Mouse (Mus musculus): ENCODE data around the gene Ctcf.

Gene Ctcf

GRCm38 (mm10) chr8:105677891-105678290, 41.5 kb downstream of the Ctcf start:
- no peak for DNase-seq

GRCm38 (mm10) chr8:105685325-105685724, 49.0 kb downstream of the Ctcf start:
- no peak for DNase-seq

GRCm38 (mm10) chr8:105685796-105686308, 49.5 kb downstream of the Ctcf start, which contains the start of gene Carmil2:
TSS of gene Carmil2 (plus strand) at chr8:105686274.
- DNase-seq, result peak in 1 of 2 experiments; percentile 79

DNA sequence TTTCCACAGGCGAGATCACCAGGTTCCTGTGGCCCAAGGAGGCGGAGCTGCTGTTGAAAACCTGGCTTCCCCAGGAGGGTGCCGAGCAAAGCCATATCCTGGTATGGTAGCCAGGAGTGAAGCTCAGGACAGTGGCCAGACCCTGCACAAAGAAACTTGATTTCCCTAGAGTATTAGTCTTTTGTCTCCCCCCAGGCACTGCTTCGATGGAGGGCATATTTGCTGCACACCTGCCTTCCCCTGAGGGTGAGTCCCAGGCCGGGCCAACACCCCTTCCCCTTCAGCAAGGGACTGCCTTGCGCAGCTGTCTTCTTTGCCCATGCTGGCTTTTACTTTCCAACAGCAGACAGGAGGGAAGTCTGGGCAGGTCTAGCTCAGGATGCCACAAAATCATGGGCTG, 50.2 kb downstream of the Ctcf start:
- no peak for DNase-seq

- no peak for DNase-seq
These were observed 51.1 kb downstream of the Ctcf start for GRCm38 (mm10) chr8:105687512-105687911.

DNA sequence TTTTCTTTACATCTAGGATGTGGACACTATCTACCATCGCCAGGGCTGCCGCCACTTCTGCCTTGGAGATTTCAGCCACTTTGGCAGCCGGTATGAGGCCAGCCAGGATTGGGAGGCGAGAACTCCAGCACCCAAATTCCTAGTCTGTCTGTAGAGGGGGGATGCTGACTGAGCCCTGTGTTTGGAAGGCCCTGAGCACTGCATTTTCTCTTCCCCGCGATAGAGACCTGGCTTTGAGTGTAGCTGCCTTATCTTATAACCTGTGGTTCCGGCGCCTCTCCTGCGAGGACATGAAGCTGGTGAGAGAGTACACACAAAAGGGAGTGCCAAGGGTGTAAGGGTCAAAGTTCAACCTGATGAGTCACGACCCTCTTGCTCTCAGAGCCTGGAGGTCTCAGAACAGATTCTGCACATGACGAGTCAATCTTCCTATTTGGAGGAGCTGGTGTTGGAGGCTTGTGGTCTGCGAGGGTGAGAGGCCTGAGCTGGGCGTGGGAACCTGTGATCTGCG, 51.9 kb downstream of the Ctcf start:
- DNase-seq, result no peak

DNA sequence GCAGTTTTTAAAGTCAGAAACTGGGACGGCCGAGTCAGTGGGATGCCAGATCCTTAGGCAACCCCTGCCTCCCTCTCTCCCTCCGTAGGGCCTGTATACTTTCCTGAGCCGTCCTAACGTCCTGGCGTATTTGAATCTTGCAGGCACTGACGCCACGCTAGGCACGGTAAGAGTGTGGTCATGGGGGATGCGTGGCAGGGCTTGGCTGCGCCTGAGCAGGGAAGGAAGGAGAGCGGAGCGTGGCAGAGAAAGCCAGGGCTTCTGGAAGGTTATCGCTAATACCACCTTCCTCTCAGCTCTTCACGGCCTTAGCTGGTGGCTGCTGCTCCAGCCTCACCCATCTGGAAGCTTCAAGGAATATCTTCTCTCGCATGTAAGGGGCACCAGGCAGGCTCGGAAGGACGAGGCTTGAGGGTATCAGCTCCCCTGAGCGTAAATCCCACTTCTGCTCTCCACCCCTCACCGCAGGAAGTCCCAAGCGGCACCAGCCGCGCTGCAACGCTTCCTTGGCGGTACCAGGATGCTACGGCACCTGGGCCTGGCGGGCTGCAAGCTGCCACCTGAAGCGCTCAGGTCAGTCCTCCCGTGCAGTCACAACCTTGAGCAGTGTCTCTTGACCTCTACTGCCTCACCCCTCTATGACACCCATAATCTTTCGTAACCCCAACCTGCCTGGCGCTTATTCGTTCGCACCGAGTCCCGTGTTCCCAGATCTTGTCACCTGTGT, 53.1 kb downstream of the Ctcf start:
- no peak for DNase-seq

- DNase-seq, result no peak
These were observed 53.6 kb downstream of the Ctcf start for GRCm38 (mm10) chr8:105689983-105690360.

DNA sequence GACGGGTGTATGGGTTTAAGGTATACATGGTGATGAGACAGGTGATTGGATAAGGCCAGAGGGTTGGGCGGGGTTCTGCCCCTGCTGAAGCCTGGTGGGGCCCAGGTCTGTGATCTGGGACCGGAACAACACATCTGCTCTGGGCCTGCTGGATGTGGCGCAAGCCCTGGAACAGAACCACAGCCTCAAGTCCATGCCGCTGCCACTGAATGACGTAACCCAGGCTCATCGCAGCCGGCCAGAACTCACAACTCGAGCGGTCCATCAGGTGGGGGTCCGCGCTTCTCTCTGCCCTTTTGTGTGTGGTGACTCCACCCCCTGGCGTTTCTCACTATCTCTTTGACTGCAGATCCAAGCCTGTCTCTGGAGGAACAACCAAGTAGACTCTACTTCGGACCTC, 54.6 kb downstream of the Ctcf start:
- no peak for DNase-seq

GRCm38 (mm10) chr8:105692449-105693182, 56.2 kb downstream of the Ctcf start:
- no peak for DNase-seq

DNA sequence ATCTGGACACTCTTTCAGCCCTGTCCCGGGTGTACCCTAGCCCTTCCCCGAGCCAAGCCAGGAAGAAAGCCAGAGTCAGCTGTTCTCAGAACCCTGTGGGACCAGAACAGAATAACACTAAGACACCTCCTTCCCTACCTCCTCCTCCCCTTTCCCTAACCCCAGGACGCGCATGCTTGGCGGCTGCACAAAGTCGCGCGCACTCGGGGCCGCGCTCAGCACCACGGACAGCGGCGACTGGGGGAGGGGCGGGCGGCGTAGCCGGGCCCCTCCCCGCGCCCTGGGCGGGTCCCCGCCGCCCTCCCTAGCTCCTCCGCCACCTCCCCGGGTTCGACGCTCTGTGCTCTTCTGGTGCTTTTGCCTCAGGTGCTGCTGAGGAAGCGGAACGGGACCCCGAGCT, 57.3 kb downstream of the Ctcf start:
- DNase-seq, result peak; percentile 94

GRCm38 (mm10) chr8:105694051-105694799, 57.9 kb downstream of the Ctcf start:
- peak; percentile 83 to 88 for DNase-seq

GRCm38 (mm10) chr8:105695080-105695780, 58.9 kb downstream of the Ctcf start:
- DNase-seq, result peak in 1 of 2 experiments; percentile 37

DNA sequence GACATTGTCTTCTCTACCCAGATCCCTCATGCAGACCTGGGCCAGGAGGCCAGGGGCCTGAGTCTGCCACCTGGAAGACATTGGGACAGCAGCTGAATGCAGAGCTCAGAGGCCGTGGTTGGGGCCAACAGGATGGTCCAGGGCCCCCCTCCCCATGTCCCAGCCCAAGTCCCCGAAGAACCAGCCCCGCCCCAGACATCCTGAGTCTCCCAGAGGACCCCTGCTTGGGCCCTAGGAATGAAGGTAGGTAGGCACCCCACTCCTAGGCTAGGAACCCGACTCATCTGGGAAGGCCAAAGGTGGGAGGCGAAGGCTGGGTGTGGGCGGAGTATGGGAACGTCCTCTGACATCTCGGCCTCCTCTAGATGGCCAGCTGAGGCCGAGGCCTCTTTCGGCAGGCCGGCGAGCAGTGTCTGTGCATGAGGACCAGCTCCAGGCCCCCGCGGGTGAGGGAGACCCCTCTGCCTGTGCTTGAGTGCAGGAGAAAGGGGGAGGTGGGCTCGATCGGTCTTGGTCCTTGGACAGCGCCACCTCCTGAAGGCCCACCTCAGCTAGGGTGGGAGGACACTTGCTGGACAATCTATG, 60.9 kb downstream of the Ctcf start:
- peak in 1 of 2 experiments; percentile 27 for DNase-seq

DNA sequence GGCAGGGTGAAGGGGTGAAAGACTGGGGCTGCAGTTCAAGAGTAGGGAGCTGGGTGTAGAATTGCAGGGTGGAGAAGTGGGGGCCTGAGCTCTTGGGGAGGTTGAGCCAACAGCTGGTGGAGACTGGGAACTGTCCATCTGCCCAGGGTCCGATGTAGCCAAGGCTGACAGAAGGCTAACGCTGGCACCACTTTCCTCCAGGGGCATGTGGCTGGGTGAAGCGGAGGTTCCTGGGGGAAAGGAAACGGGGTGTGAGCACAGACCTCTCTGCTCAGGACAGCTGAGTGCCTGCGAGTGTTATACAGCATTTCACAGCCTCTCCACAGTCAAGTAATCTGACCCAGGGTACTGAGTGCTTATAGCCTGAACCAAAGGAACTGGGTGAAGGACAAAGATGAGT, 62.4 kb downstream of the Ctcf start:
- DNase-seq, result peak in 1 of 2 experiments; percentile 55

DNA sequence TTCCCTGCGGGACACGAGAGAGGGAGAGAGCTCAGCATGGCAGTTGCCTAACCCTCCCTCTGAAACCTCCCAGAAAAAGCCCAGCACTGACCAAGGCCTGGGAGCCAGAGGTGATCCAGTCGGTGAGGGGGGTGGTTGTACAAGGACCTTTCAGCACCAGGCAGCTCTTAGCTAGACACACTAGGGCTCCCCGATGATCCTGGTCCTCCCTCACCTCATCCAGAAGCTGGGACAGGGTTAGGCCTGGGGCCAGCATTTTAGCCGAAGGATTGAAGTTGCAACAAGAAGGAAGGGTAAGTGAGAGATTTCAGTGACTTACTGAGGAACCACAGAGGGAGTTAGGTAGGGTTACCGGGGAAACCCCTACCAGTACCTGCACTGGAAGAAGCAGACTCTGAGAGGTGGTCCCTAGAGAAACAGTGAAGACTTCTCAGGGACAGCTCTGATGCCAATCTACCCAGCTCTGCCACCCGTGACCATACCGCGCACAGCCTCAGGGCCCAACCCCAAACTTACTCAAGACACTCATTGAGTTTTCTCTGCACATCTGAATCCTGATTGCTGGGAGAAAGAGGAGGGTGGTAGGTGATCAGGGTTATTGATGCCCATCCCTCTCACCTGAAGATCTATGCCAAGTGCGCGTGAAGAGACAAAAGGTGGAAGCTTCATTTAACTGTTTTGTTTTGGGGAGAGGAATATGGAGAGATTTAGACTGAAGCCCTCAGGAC, 63.3 kb downstream of the Ctcf start:
- no peak for DNase-seq

GRCm38 (mm10) chr8:105700566-105700965, 64.2 kb downstream of the Ctcf start:
- peak in 1 of 2 experiments; percentile 77 for DNase-seq

- peak; percentile 98 for DNase-seq
These were observed 64.8 kb downstream of the Ctcf start, which contains the start of the genes Acd and Pard6a for GRCm38 (mm10) chr8:105700966-105701824. TSS of gene Acd (minus strand) at chr8:105701102. TSS of gene Pard6a (plus strand) at chr8:105701148.

DNA sequence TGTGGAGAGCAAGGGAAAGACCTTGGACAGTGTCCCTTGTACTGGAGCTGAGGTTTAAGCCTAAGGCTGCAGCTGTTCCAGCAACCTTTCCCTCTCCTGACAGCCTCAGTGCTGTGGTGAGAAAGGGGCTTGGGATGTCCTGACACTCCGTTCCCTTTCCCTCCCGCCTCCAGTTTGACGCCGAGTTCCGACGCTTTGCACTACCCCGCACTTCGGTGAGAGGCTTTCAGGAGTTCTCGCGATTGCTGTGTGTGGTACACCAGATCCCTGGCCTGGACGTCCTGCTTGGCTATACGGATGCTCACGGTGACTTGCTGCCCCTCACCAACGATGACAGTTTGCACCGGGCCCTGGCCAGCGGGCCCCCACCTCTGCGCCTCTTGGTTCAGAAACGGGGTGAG, 65.6 kb downstream of the Ctcf start:
- DNase-seq, result peak; percentile 51 to 57

Data from cerebellum, postnatal 14 days (tissue).